Mouse (Mus musculus) liver, embryonic 18 days (tissue): ENCODE data around the gene Sgca. TPM values are rescaled to one million over a fixed set of nuclear protein-coding genes. Genes with fewer than 3 reads are reported as not detected.

Experiments
- polyA plus RNA-seq: library from polyadenylated mRNA; depleted of rRNA; stranded (reverse); fragments of >200 nt; gene quantifications from 2 replicates; pipeline ENCODE4 v1.2.3, GENCODE M21; 2012; rRNA removed

The Sgca gene
- polyA plus RNA-seq = 0.02 TPM in 1 of 2 replicates, not detected in the other

DNA sequence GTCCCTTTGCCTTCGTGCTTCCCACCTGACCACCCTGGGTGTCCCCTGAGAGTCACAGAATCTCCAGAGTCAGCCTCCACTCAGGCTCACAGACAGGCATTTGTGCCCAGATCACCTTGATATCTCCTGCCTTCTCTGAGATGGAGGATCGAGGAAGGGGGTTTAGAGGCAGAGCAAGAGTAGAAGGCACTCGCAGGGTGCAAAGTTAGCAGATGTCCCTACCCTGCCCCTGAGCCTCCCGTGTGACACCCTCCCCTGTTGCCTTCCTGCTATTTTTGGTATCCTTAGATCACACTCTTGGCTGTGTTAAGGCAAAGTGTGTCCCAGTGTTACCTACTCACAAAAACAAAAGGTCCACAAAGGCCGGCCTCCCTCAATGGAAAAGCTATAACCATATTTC is at the start of gene Sgca:
TSS of gene Sgca (minus strand) at position 129 of the 400 bp plus-strand sequence.

GRCm38 (mm10) chr11:95009629-95010014 is 33.5 kb upstream of the Sgca start, which contains the start of gene Samd14:
Gene Samd14, plus strand, starts transcription at chr11:95009879.

DNA sequence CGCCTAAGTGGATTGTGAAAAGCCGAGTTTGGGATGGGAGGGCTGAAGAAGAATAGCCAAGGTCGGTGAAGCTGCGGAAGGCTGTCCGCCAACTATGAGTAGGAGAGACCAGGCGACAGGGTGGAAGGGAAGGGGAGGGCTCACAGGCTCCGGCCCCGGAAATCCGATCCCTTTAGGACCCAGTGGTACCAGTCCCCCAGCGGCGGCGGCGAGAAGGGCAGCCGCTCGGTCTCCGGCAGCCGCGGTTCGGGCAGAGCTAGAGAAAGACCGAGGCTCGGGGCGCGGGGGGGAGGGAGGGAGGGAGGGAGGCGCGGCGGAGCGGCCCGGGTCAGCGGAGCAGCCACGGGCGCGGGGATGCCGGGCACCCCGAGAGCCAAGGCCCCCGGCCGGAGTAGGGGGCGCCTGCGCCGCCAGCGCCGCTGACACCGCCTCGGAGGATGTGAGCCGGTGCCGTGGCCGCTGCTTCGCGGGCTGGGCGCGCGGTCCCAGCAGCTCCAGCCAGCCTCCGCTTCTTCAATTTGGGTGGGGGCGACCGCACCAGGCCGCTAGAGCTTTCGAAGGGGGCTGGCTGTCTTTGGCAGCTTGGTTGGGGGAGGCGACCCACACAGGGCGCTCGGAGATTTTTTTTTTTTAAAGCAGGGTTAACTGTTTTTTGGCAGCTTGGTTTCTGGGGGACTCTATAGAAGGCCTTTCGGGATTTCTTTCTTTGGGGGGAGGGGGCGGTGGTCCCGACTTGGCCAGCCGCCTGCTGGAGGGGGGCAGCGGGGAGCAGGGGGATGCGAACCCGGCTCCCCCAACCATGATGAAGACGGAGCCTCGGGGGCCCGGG is 14.8 kb upstream of the Sgca start, which contains the start of gene Ppp1r9b:
TSS of gene Ppp1r9b (plus strand) at position 287 of the 829 bp plus-strand sequence.

GRCm38 (mm10) chr11:94967419-94967818 is 8.7 kb downstream of the Sgca start, which contains the start of gene Hils1:
Gene Hils1, plus strand, starts transcription at chr11:94967593.

GRCm38 (mm10) chr11:94936045-94936444 is 40.1 kb downstream of the Sgca start, which contains the start of gene Col1a1:
Gene Col1a1, plus strand, starts transcription at chr11:94936224.

Other genes with a start within 250 kb of the Sgca start
- gene Cdc34b, start 234.5 kb downstream of the Sgca start, polyA plus RNA-seq = not detected in 2 replicates
- gene Tmem92, start 193.6 kb downstream of the Sgca start, polyA plus RNA-seq = not detected in 2 replicates
- gene Col1a1, start 40.1 kb downstream of the Sgca start, polyA plus RNA-seq = 7.8 and 12.2 TPM in 2 replicates
- not detected in 2 replicates for gene Hils1, start 8.7 kb downstream of the Sgca start, polyA plus RNA-seq
- gene Ppp1r9b, start 14.7 kb upstream of the Sgca start, polyA plus RNA-seq = 7.9 and 9.0 TPM in 2 replicates
- gene Samd14, start 33.6 kb upstream of the Sgca start, polyA plus RNA-seq = 12.3 and 13.7 TPM in 2 replicates
- 9.0 and 11.5 TPM in 2 replicates for gene Pdk2, start 65.0 kb upstream of the Sgca start, polyA plus RNA-seq
- 2.4 and 2.6 TPM in 2 replicates for gene Itga3, start 100.5 kb upstream of the Sgca start, polyA plus RNA-seq
- gene Dlx3, start 143.8 kb upstream of the Sgca start, polyA plus RNA-seq = not detected in 2 replicates
- gene Dlx4, start 169.9 kb upstream of the Sgca start, polyA plus RNA-seq = 0.17 and 0.29 TPM in 2 replicates